Mouse (Mus musculus): ENCODE data around the gene Tmem210.
"Not testable (repeated sequence)": the region's sequence is repeated elsewhere in the genome, so short reads cannot be mapped to it uniquely, and the experiment has no call there.

- not testable (repeated sequence) for TF ChIP-seq POLR2A (IDR thresholded peaks at IDR 0.05; ENCODE audit: extremely low read depth, insufficient read depth, low read length); CTCF (IDR thresholded peaks at IDR 0.05; ENCODE audit: low read depth, low read length)
Observed at GRCm38 (mm10) chr2:25256443-25257109, 31.4 kb upstream of the Tmem210 start.

All from liver, adult 2 months (tissue).